Mouse (Mus musculus) ZHBTc4 (cell line): ENCODE measurements around the gene Ccl24.
"Not testable (repeated sequence)": the region's sequence is repeated elsewhere in the genome, so short reads cannot be mapped to it uniquely, and the experiment has no call there.

Experiments
- DNase-seq: peaks from one replicate; pipeline ENCODE4 v3.0.0-alpha.2; 2011; ENCODE audit warnings: low read depth, low spot score

The Ccl24 gene

DNA sequence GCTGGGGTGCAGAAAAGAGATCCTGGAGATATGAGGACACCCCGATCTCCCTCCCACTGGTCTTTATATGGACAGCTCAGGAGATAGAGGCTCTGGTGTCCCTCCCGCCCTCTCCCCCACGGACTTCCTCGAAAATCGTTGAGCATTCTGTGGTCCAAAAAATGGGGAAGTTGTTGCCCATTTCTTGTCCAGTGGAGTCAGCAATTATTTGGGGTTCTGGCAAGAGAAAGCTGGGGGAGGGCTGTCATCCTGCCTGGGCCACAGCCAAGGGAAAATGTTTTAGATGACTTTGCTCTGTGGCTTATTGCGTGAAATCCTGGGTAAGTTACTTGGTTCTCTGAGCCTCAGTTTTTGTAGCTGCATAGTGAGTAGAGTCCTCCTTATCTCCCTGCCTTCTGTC lies at the start of gene Ccl24:
Ccl24 (minus strand) TSS at position 44 of the 400 bp plus-strand sequence.
- no peak for DNase-seq

- no peak for DNase-seq
Measured at GRCm38 (mm10) chr5:135621725-135622124, 48.9 kb upstream of the Ccl24 start.

- DNase-seq: no peak
Measured at GRCm38 (mm10) chr5:135620526-135620925, 47.7 kb upstream of the Ccl24 start.

DNA sequence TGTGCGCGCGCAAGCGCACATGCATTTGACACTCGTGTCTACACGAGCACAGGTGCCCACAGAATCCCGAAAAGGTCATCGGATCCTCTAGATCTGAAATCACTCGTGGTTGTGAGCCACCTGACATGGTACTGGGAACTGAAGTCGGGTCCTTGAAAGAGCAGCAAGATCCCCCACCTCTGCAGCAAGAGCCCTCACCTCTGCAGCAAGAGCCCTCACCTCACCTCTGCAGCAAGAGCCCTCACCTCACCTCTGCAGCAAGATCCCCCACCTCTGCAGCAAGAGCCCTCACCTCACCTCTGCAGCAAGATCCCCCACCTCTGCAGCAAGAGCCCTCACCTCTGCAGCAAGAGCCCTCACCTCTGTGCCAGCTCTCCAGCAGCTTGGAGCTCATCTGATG lies 46.9 kb upstream of the Ccl24 start:
- DNase-seq: not testable (repeated sequence)

DNA sequence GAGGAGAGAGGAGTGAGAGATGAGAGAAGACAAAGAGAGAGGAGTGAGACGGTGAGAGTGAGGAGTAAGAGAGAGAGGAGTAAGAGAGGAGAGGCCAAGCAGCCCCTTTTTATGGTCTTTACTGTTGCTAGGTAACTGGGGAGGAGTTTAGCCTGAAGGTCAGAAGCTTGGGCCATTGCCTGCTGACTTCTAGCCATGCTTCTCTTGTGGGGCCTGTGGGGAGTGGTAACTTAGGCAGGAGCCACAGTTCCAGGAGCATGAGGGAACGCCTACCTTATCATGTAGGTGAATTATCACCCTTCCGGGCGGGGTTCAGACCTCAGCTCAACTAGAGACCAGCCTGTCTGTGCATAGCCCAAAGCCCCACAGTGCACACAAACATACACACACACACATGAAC lies 36.9 kb upstream of the Ccl24 start:
- peak; percentile 40 for DNase-seq

GRCm38 (mm10) chr5:135607581-135607980 lies 34.7 kb upstream of the Ccl24 start:
- DNase-seq: peak; percentile 65

DNA sequence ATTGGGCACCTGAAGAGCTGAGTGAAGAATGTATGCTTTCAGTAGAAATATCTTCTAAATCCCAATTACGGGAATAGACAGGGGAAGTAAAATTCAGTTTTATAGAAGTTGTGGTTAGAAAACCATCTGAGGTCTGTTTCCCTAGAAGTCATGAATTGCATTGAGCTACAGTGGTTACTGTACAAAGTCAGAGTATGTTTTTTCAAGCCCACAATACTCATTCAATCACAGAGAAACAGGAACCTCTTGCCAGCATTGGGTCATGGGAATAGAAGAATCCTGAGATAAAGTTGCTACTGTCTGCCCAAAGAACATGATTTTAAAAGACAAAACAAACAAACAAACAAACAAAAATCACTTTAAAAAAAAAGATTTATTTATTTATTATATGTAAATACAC lies 33.9 kb upstream of the Ccl24 start:
- DNase-seq: not testable (repeated sequence)

DNA sequence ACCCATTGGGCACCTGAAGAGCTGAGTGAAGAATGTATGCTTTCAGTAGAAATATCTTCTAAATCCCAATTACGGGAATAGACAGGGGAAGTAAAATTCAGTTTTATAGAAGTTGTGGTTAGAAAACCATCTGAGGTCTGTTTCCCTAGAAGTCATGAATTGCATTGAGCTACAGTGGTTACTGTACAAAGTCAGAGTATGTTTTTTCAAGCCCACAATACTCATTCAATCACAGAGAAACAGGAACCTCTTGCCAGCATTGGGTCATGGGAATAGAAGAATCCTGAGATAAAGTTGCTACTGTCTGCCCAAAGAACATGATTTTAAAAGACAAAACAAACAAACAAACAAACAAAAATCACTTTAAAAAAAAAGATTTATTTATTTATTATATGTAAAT lies 31.8 kb upstream of the Ccl24 start:
- DNase-seq: not testable (repeated sequence)

GRCm38 (mm10) chr5:135589996-135590784 lies 17.3 kb upstream of the Ccl24 start:
- no peak for DNase-seq

- DNase-seq: no peak
Measured at GRCm38 (mm10) chr5:135587764-135588163, 14.9 kb upstream of the Ccl24 start.

- no peak for DNase-seq
Measured at GRCm38 (mm10) chr5:135585691-135586090, 12.8 kb upstream of the Ccl24 start.

GRCm38 (mm10) chr5:135582330-135582729 lies 9.5 kb upstream of the Ccl24 start:
- no peak for DNase-seq

DNA sequence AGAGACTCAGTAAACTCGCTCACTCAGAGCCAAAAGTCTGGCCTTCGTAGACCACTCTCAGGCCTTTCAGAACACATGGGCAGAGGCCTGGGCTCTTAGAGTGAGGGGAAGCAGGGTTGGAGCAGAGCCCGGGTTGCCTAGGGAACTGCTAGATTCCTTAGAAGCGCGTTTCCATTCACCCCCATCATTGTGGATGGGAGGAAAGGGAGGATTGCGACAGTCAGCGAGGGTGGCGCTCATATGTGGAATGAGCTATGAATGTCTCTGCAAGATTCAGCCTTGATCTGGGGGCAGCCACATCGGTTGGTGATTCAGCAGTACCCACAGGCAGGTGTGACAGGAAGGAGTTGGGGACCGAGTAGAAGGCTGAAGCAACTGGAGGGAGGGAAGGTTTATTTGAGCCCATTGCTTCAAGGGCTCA lies 6.5 kb upstream of the Ccl24 start:
- DNase-seq: no peak

- no peak for DNase-seq
Measured at GRCm38 (mm10) chr5:135576055-135576454, 3.2 kb upstream of the Ccl24 start.

- no peak for DNase-seq
Measured at GRCm38 (mm10) chr5:135568698-135569097, 4.2 kb downstream of the Ccl24 start.

DNA sequence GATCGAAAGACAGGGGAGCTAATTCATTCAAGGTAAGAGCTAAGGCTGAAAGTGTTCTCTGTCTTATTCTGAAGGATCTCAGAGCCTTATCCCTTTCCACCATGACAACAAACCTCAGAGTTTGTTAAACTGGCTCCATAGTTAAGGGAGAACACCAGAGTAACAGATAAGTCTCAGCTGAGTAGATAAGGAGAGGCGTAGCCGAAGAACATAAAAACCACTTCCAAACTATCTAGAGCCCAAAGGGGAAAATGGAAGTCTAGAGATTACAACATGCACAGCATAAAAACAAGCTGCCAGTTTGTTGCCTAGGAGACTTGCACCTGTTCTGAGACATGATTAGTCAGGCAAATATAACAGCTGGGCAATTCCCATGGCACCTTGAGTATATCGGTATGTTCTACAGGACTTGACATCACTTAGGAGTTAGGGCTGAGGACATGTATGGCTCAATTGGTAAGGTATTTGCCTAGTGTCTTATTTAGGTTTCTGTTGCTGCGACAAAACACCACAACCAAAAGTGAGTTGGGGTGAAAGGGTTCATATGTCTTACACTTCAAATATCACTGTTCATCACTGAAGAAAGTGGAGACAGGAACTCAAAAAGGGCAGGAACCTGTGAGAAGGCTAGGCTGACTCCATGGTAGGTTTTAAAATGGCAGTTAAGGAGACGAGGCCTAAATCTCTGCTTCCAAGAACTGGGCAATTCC lies 5.1 kb downstream of the Ccl24 start:
- DNase-seq: no peak

- DNase-seq: no peak
Measured at GRCm38 (mm10) chr5:135563469-135563868, 9.4 kb downstream of the Ccl24 start, which contains the start of gene Ccl26. Gene Ccl26 (minus strand): TSS chr5:135563569.

- DNase-seq: no peak
Measured at GRCm38 (mm10) chr5:135557671-135558070, 15.2 kb downstream of the Ccl24 start.

- no peak for DNase-seq
Measured at GRCm38 (mm10) chr5:135557051-135557450, 15.8 kb downstream of the Ccl24 start.

DNA sequence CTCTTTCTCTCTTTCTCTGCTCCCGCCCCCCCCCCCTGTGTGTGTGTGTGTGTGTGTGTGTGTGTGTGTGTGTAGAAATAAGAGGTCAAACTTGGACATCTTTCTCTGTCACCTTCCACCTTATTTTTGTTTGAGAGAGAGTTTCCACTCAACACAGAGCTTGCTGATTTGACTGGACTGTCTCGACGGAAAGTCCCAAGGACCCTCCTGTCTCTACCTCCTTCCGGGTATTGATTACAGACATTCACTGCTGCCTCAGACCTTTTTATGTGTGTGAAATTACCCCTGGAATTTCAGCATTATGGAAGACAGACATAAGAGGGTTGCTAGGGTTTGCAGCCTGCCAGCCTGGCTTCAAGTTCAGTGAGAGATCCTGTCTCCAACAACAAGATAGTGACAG lies 16.6 kb downstream of the Ccl24 start:
- DNase-seq: no peak

DNA sequence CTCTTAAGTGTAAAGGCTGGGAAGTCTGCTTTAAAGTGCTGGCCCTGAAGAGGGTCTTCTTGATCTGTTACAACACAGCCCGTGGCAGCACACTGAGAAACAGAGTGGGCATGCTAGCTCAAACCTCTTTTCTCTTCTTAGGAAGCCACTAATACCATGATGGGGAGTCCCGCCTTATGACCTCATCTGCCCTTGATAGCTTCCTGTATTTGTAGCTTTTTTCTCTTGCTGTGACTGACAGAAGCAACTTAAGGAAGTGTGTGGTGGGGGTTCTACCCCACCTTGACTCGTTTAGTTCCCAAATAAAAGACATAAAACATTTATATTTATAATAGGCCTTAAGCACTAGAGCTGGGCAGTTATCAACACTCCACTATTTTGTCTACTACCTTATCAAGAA lies 21.3 kb downstream of the Ccl24 start:
- DNase-seq: no peak

DNA sequence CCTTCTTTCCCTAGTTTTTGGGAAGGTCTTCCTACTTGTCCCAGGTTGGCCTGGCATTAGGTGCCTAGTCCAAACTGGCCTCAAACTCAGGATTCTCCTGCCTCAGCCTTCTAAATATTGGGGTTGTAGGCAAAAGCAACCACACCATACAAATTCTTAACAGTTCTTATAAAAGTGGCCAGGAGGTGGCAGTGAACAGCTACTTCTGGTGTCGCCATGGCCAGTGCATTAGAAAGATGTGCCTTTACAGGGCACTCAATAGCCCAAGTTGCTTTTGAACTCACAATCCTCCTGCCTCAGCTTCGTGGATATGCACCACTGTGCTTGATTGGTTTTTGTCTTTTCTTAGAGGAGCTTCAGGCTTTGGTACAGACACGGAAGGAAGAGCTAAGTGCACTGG lies 21.9 kb downstream of the Ccl24 start:
- DNase-seq: peak; percentile 54

DNA sequence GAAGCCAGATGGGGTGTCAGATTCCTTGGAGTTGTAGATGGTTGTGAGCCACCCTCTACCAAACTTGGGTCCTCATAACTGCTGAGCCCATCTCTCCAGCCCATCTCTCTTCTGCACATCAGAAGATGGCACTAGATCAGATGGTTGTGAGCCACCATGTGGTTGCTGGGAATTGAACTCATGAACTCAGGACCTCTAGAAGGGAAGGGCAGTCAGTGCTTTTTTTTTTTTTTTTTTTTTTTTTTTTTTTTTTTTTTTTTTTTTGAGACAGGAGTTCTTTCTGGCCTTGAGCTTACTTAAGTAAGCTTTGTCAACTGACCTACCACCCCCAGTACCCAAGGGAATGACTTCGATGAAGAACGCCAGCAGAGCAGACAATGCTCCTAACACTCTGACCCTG lies 24.9 kb downstream of the Ccl24 start:
- no peak for DNase-seq
